Mouse (Mus musculus) neural tube, embryonic 11.5 days (tissue): ENCODE results near the gene Ptprd. TPM values are rescaled to one million over a fixed set of nuclear protein-coding genes. Genes with fewer than 3 reads are reported as not detected.
A peak's percentile ranks its signal among the peaks of the same experiment; 100 is the strongest.

Experiments
- ATAC-seq: fragments of 200-750 bp; cut with Nextera tagmentation; 2 replicates; pipeline ENCODE4 v1.8.0; 2017; ENCODE audit warnings: moderate number of reproducible peaks, mild to moderate bottlenecking, moderate TSS enrichment, moderate library complexity; ENCODE audit not compliant: insufficient read depth, low FRiP score, low TSS enrichment
- DNase-seq: peaks from one replicate; pipeline ENCODE4 v3.0.0-alpha.2; 2015; ENCODE audit warnings: low spot score
- H3K27ac ChIP-seq: fragments of 300-500 bp; sonication (generic); 2 replicates; pipeline ENCODE4 v1.5.1; 2014; ENCODE audit warnings: low read depth, mild to moderate bottlenecking, low read length
- H3K27me3 ChIP-seq: fragments of 300-500 bp; sonication (generic); 2 replicates; pipeline ENCODE4 v1.6.1; 2014; ENCODE audit warnings: mild to moderate bottlenecking, low read length, mixed read lengths; ENCODE audit not compliant: control insufficient read depth, insufficient read depth
- H3K36me3 ChIP-seq: fragments of 300-500 bp; sonication (generic); 2 replicates; pipeline ENCODE4 v1.6.1; 2014; ENCODE audit warnings: mild to moderate bottlenecking, low read length, moderate library complexity, mixed read lengths; ENCODE audit not compliant: control insufficient read depth, insufficient read depth
- H3K4me1 ChIP-seq: fragments of 300-500 bp; sonication (generic); 2 replicates; pipeline ENCODE4 v1.6.1; 2014; ENCODE audit warnings: low read length, mixed read lengths; ENCODE audit not compliant: control insufficient read depth, insufficient read depth
- H3K4me2 ChIP-seq: fragments of 300-500 bp; sonication (generic); 2 replicates; pipeline ENCODE4 v1.6.1; 2014; ENCODE audit warnings: low read depth, mild to moderate bottlenecking, moderate library complexity
- H3K4me3 ChIP-seq: fragments of 300-500 bp; sonication (generic); 2 replicates; pipeline ENCODE4 v1.5.1; 2014; ENCODE audit warnings: low read depth, low read length
- H3K9ac ChIP-seq: fragments of 300-500 bp; sonication (generic); 2 replicates; pipeline ENCODE4 v1.6.1; 2014; ENCODE audit warnings: mild to moderate bottlenecking, low read length
- H3K9me3 ChIP-seq: fragments of 300-500 bp; sonication (generic); 2 replicates; pipeline ENCODE4 v1.6.1; 2016; ENCODE audit warnings: low read length; ENCODE audit not compliant: control insufficient read depth
- WGBS: fragments of 180-500 bp; shearing (Covaris S2); extraction: QIAGEN DNeasy Blood & Tissue Kit; methylation state at CpG from one replicate; pipeline ENCODE4 v1.1.7; 2014; 5-methylcytosine and 5-hydroxymethylcytosine counted together
- polyA plus RNA-seq: library from polyadenylated mRNA; unstranded; fragments of >200 nt; fragmentation: Nextera tagmentation; extraction: Ambion mirVana; gene quantifications from 2 replicates; pipeline ENCODE4 v1.2.1, GENCODE M21; 2014

Ptprd gene
- polyA plus RNA-seq, 1 experiment from 2014 or later, result 41.2 TPM

- ATAC-seq (no peak), DNase-seq (no peak)
- no peaks in the 10 kb centered on the region for H3K27me3 ChIP-seq
- H3K9ac ChIP-seq, result no peak overlapping the region
- H3K36me3 ChIP-seq, result no peaks in the 10 kb centered on the region
- no peaks in the 10 kb centered on the region for H3K9me3 ChIP-seq
- no peak overlapping the region for H3K4me2 ChIP-seq
- no peak overlapping the region for H3K4me3 ChIP-seq
- no peaks in the 10 kb centered on the region for H3K4me1 ChIP-seq
- H3K27ac ChIP-seq, result no peak overlapping the region
- 88% methylated on average over 1 of the region's 1 CpGs for WGBS
Observed at GRCm38 (mm10) chr4:77283423-77283822, 928.3 kb downstream of the Ptprd start.

GRCm38 (mm10) chr4:77277913-77278312, 933.8 kb downstream of the Ptprd start:
- Histone ChIP-seq H3K4me2 (no peak overlapping the region), H3K9ac (no peak overlapping the region), H3K27me3 (no peaks in the 10 kb centered on the region), H3K9me3 (no peaks in the 10 kb centered on the region), H3K36me3 (no peaks in the 10 kb centered on the region), H3K27ac (no peak overlapping the region), H3K4me3 (no peak overlapping the region), H3K4me1 (no peaks in the 10 kb centered on the region)
- no peak for DNase-seq
- 69% methylated on average over 4 of the region's 4 CpGs for WGBS
- no peak for ATAC-seq

GRCm38 (mm10) chr4:77259972-77260290, 951.8 kb downstream of the Ptprd start:
- H3K4me2 ChIP-seq, result no peak overlapping the region
- WGBS, result 86% methylated on average over 1 of the region's 1 CpGs
- H3K9ac ChIP-seq, result no peak overlapping the region
- no peak for DNase-seq
- no peaks in the 10 kb centered on the region for H3K27me3 ChIP-seq
- no peak overlapping the region for H3K4me3 ChIP-seq
- H3K4me1 ChIP-seq, result no peaks in the 10 kb centered on the region
- H3K36me3 ChIP-seq, result no peaks in the 10 kb centered on the region
- ATAC-seq, result no peak
- no peak overlapping the region for H3K27ac ChIP-seq
- no peaks in the 10 kb centered on the region for H3K9me3 ChIP-seq

- Histone ChIP-seq H3K9me3 (no peaks in the 10 kb centered on the region), H3K36me3 (no peaks in the 10 kb centered on the region), H3K27ac (no peak overlapping the region), H3K27me3 (no peaks in the 10 kb centered on the region), H3K4me2 (no peak overlapping the region), H3K4me1 (no peaks in the 10 kb centered on the region), H3K9ac (no peak overlapping the region), H3K4me3 (no peak overlapping the region)
- peak; percentile 14 for DNase-seq
- WGBS, result 72% methylated on average over 8 of the region's 8 CpGs
- no peak for ATAC-seq
Observed at GRCm38 (mm10) chr4:77259250-77259971, 952.4 kb downstream of the Ptprd start.

GRCm38 (mm10) chr4:77251188-77251587, 960.6 kb downstream of the Ptprd start:
- Histone ChIP-seq H3K36me3 (no peaks in the 10 kb centered on the region), H3K4me3 (no peak overlapping the region), H3K4me2 (no peak overlapping the region), H3K4me1 (no peaks in the 10 kb centered on the region), H3K27ac (no peak overlapping the region), H3K9me3 (no peaks in the 10 kb centered on the region), H3K27me3 (no peaks in the 10 kb centered on the region), H3K9ac (no peak overlapping the region)
- DNase-seq (no peak), ATAC-seq (no peak)
- WGBS, result 56% methylated on average over 4 of the region's 4 CpGs

- H3K4me3 ChIP-seq, result no peak overlapping the region
- no peaks in the 10 kb centered on the region for H3K9me3 ChIP-seq
- H3K27ac ChIP-seq, result no peak overlapping the region
- ATAC-seq (no peak), DNase-seq (no peak)
- H3K27me3 ChIP-seq, result no peaks in the 10 kb centered on the region
- H3K9ac ChIP-seq, result no peak overlapping the region
- no peak overlapping the region for H3K4me2 ChIP-seq
- no peaks in the 10 kb centered on the region for H3K36me3 ChIP-seq
- no peaks in the 10 kb centered on the region for H3K4me1 ChIP-seq
- 31% methylated on average over 1 of the region's 1 CpGs for WGBS
Observed at GRCm38 (mm10) chr4:77249801-77250200, 962.0 kb downstream of the Ptprd start.

GRCm38 (mm10) chr4:77248918-77249317, 962.8 kb downstream of the Ptprd start:
- ATAC-seq (no peak), DNase-seq (no peak)
- H3K4me3 ChIP-seq, result no peak overlapping the region
- H3K9me3 ChIP-seq, result no peaks in the 10 kb centered on the region
- no peak overlapping the region for H3K4me2 ChIP-seq
- no peak overlapping the region for H3K9ac ChIP-seq
- H3K27me3 ChIP-seq, result no peaks in the 10 kb centered on the region
- no peaks in the 10 kb centered on the region for H3K4me1 ChIP-seq
- no peaks in the 10 kb centered on the region for H3K36me3 ChIP-seq
- H3K27ac ChIP-seq, result no peak overlapping the region
- 93% methylated on average over 1 of the region's 1 CpGs for WGBS

- DNase-seq, result no peak
- Histone ChIP-seq H3K36me3 (no peaks in the 10 kb centered on the region), H3K4me2 (no peak overlapping the region), H3K4me1 (no peaks in the 10 kb centered on the region), H3K9ac (no peak overlapping the region), H3K4me3 (no peak overlapping the region), H3K9me3 (no peaks in the 10 kb centered on the region), H3K27ac (no peak overlapping the region), H3K27me3 (no peaks in the 10 kb centered on the region)
- ATAC-seq, result peak; percentile 38; the same call in 1 of the 2 replicates
- 35% methylated on average over 6 of the region's 6 CpGs for WGBS
Observed at GRCm38 (mm10) chr4:77241852-77242455, 969.8 kb downstream of the Ptprd start.

GRCm38 (mm10) chr4:77238144-77238543, 973.6 kb downstream of the Ptprd start:
- H3K36me3 ChIP-seq, result no peaks in the 10 kb centered on the region
- no peak overlapping the region for H3K27ac ChIP-seq
- no peaks in the 10 kb centered on the region for H3K9me3 ChIP-seq
- H3K4me2 ChIP-seq, result no peak overlapping the region
- no peaks in the 10 kb centered on the region for H3K27me3 ChIP-seq
- H3K4me1 ChIP-seq, result no peaks in the 10 kb centered on the region
- no peak overlapping the region for H3K9ac ChIP-seq
- DNase-seq, result no peak
- no peak overlapping the region for H3K4me3 ChIP-seq
- ATAC-seq, result no peak
- WGBS, result 18% methylated on average over 1 of the region's 1 CpGs
